Mouse (Mus musculus) c-Kit-negative CD71-positive TER-119-positive erythroid progenitor cells, embryonic 14.5 days (primary cell): ENCODE results near the gene Stt3a.

ENCODE experiments used
- DNase-seq: peaks from one replicate; pipeline ENCODE4 v3.0.0-alpha.2; 2013; ENCODE audit warnings: low read depth, low spot score

Gene Stt3a

DNA sequence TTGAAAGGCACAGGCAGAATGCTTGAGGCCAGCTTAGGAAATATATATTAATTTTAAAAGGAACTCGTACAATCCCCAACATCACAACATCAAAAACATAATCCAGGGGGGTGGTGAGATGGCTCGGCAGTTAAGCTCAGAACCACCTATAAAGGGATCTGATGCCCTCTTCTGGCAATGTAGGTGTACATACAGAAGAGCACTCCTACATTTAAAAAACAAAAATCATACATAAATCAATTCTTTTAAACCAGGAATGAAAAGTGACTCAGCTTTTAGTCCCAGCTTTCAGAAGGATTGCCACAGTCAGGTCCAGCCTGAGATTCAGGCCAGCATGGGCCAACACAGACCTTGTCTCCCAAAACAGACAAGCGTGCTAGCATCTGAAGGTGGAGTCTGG lies 50.9 kb downstream of the Stt3a start:
- no peak for DNase-seq

GRCm38 (mm10) chr9:36707304-36707703 lies 60.2 kb downstream of the Stt3a start:
- no peak for DNase-seq

GRCm38 (mm10) chr9:36705923-36706322 lies 61.6 kb downstream of the Stt3a start:
- DNase-seq = no peak

GRCm38 (mm10) chr9:36694276-36694675 lies 73.2 kb downstream of the Stt3a start:
- no peak for DNase-seq

- no peak for DNase-seq
Measured at GRCm38 (mm10) chr9:36692920-36693319, 74.6 kb downstream of the Stt3a start, which contains the start of gene Acrv1. Gene Acrv1, plus strand, starts transcription at chr9:36693220.

GRCm38 (mm10) chr9:36687329-36687728 lies 80.2 kb downstream of the Stt3a start:
- no peak for DNase-seq

DNA sequence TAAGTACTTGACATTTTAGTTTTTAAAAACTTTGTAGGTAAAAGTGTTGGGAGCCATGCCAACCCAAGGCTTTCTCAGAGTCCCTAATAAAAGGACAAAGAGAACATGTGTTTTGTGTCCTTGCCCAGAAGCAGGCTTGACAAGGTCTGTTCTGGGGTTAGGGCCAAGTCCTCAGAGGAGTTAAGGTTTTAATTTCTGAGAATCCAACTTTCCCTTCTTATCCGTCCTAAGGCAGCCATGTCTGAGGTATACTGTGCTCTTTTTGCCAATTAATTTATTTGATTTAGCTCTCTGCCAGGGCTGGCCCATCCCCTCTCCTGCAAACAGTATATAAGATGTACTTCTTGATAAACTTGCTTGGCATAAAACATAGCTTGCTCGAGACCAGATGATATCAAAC lies 86.1 kb downstream of the Stt3a start:
- no peak for DNase-seq
